Mouse (Mus musculus): ENCODE measurements at regions not wholly inside any gene's neighbourhood (a gene's known extent, or its start where the extent isn't known, plus 50 kb on each side); places are given as distances from the start of the nearest gene placed in this dataset.

DNA sequence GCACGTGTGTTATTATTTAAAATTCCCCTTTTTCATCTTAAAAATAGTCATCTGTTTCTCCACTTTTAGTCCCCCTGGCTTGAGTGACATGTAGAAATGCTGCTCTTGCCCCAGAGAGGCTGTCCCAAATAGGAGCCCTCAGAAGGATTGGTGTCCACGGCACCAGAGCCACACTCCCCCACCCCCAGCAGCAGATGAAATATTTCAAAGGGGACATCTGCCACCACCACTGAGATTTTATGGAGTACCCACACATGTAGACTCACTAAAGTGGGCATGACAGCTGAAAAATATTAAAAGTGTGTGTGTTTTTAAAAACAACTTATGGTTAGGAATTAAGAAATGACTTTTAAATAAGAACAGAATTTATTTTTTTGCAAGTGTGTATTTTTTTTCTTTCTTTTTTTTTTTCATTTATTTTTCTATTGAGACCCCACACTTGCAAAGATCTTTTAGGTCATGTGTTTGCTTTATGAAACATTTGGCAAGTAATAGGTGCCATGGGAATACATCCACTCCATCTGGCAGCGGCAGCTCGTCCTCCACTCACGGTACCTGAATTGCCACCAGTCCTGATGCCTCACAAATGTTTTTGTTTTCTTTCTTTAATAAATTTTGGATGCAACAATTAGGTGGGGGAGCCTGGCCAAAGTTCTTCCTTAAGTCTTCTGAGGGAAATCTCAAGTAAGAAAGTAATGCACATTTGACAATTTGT is 533.2 kb upstream of the Zeb2 start:
- Histone ChIP-seq H3K9me3 (ENCODE audit: control insufficient read depth, low read length) (no peaks in the 10 kb centered on the region), H3K4me1 (ENCODE audit: control insufficient read depth, insufficient read depth, low read depth, low read length) (no peaks in the 10 kb centered on the region), H3K9ac (ENCODE audit: low read depth, low read length) (no peak overlapping the region), H3K4me3 (ENCODE audit: low read length) (no peak overlapping the region), H3K36me3 (ENCODE audit: control insufficient read depth, insufficient read depth, low read length) (no peaks in the 10 kb centered on the region), H3K27ac (ENCODE audit: low read depth, low read length) (no peak overlapping the region), H3K27me3 (replicated peaks; ENCODE audit: control insufficient read depth, insufficient read depth, low read length) (no peaks in the 10 kb centered on the region), H3K4me2 (ENCODE audit: low read length) (no peak overlapping the region)
- ATAC-seq = no peak
- WGBS = 58% methylated on average over 5 of the region's 5 CpGs

DNA sequence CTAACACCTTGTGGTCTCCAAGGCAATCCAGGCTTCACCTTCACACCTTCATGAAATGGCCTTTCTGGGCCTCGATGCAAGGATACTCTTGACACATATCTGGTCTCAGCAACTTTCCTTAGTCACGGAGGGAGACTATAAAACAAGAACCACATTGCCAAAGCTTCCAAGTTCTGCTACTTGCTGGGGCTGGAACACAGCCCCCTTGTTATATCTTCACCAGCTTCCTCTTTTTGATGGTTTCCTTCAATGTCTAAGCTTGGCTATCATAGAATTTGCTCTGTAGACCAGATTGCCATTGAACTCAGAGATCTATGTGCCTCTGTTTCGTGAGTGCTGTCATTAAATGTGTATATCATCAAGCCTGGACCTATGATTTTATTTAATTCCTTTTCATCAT is 530.7 kb upstream of the Zeb2 start:
- ATAC-seq = no peak
- no peaks in the 10 kb centered on the region for H3K36me3 ChIP-seq (ENCODE audit: control insufficient read depth, insufficient read depth, low read length)
- no peak overlapping the region for H3K9ac ChIP-seq (ENCODE audit: low read depth, low read length)
- 89% methylated on average over 3 of the region's 3 CpGs for WGBS
- H3K4me1 ChIP-seq (ENCODE audit: control insufficient read depth, insufficient read depth, low read depth, low read length) = no peaks in the 10 kb centered on the region
- no peaks in the 10 kb centered on the region for H3K9me3 ChIP-seq (ENCODE audit: control insufficient read depth, low read length)
- no peak overlapping the region for H3K27ac ChIP-seq (ENCODE audit: low read depth, low read length)
- no peaks in the 10 kb centered on the region for H3K27me3 ChIP-seq (replicated peaks; ENCODE audit: control insufficient read depth, insufficient read depth, low read length)
- no peak overlapping the region for H3K4me2 ChIP-seq (ENCODE audit: low read length)
- no peak overlapping the region for H3K4me3 ChIP-seq (ENCODE audit: low read length)

DNA sequence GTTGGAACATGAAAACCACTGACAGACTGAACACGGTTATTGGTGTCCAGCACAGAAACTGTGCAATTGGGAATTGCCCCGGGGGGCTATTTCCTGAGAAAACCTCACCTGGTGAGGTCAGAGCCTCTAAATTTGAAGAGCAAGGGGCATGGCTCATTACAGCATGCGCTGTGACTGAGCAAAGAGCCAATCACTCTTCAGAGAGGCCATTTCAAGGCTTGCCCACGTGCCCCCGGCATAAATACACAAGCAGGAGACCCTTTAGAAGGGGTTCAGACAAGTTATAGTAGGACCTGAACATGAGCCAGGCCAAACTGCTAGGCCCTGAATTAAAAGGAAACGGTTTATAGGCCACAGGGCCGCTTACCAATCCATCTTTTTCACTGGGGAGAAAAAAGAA is 512.9 kb upstream of the Zeb2 start:
- Histone ChIP-seq H3K9me3 (ENCODE audit: control insufficient read depth, low read length) (no peaks in the 10 kb centered on the region), H3K36me3 (ENCODE audit: control insufficient read depth, insufficient read depth, low read length) (no peaks in the 10 kb centered on the region), H3K9ac (ENCODE audit: low read depth, low read length) (no peak overlapping the region), H3K4me2 (ENCODE audit: low read length) (no peak overlapping the region), H3K27ac (ENCODE audit: low read depth, low read length) (no peak overlapping the region), H3K27me3 (replicated peaks; ENCODE audit: control insufficient read depth, insufficient read depth, low read length) (no peaks in the 10 kb centered on the region), H3K4me3 (ENCODE audit: low read length) (no peak overlapping the region), H3K4me1 (ENCODE audit: control insufficient read depth, insufficient read depth, low read depth, low read length) (no peaks in the 10 kb centered on the region)
- ATAC-seq = no peak
- 57% methylated on average over 7 of the region's 7 CpGs for WGBS

DNA sequence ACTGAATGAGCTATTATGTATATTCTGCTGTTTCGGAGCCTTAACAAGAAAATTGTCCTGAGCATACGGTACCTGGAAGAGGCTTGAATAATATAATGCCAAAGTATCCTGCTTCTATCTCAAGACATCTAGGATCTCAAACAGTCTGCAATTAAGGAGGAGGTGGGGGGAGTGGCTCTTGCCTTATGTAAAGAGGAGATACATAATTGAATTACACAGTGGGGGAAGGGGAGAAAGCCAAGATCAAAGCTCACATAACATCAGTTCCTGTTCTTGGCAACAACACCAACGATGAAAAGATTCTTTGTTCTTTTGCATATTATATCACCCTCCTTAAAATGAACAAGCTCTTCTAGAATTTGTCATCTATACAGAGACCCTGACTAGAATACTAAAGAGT is 512.4 kb upstream of the Zeb2 start:
- WGBS = 67% methylated on average over 3 of the region's 3 CpGs
- Histone ChIP-seq H3K36me3 (ENCODE audit: control insufficient read depth, insufficient read depth, low read length) (no peaks in the 10 kb centered on the region), H3K9me3 (ENCODE audit: control insufficient read depth, low read length) (no peaks in the 10 kb centered on the region), H3K4me1 (ENCODE audit: control insufficient read depth, insufficient read depth, low read depth, low read length) (no peaks in the 10 kb centered on the region), H3K27me3 (replicated peaks; ENCODE audit: control insufficient read depth, insufficient read depth, low read length) (no peaks in the 10 kb centered on the region), H3K9ac (ENCODE audit: low read depth, low read length) (no peak overlapping the region), H3K4me2 (ENCODE audit: low read length) (no peak overlapping the region), H3K4me3 (ENCODE audit: low read length) (no peak overlapping the region), H3K27ac (ENCODE audit: low read depth, low read length) (no peak overlapping the region)
- ATAC-seq = no peak

DNA sequence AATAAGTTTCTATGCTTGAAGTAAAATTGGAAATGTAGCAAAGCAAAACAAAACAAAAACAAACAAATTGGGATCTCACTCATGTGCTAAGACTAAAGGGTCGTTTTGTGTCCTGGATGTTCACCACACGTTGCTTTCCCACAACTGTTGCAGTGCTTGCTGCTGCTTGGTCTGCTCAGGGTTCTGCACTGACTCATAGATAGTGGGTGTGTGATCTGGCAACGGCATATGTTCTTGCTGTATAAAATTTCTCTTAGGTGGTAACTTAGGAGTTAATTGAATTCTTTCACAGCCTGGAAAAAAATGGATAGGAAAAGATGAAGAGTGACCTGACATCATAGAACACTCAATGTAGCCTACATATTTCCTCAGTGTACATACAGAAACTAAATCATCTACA is 505.9 kb upstream of the Zeb2 start:
- H3K4me1 ChIP-seq (ENCODE audit: control insufficient read depth, insufficient read depth, low read depth, low read length) = no peaks in the 10 kb centered on the region
- no peaks in the 10 kb centered on the region for H3K36me3 ChIP-seq (ENCODE audit: control insufficient read depth, insufficient read depth, low read length)
- H3K27me3 ChIP-seq (replicated peaks; ENCODE audit: control insufficient read depth, insufficient read depth, low read length) = no peaks in the 10 kb centered on the region
- H3K4me2 ChIP-seq (ENCODE audit: low read length) = no peak overlapping the region
- no peak overlapping the region for H3K27ac ChIP-seq (ENCODE audit: low read depth, low read length)
- ATAC-seq = no peak
- no peaks in the 10 kb centered on the region for H3K9me3 ChIP-seq (ENCODE audit: control insufficient read depth, low read length)
- H3K9ac ChIP-seq (ENCODE audit: low read depth, low read length) = no peak overlapping the region
- WGBS = 83% methylated on average over 3 of the region's 3 CpGs
- H3K4me3 ChIP-seq (ENCODE audit: low read length) = no peak overlapping the region

DNA sequence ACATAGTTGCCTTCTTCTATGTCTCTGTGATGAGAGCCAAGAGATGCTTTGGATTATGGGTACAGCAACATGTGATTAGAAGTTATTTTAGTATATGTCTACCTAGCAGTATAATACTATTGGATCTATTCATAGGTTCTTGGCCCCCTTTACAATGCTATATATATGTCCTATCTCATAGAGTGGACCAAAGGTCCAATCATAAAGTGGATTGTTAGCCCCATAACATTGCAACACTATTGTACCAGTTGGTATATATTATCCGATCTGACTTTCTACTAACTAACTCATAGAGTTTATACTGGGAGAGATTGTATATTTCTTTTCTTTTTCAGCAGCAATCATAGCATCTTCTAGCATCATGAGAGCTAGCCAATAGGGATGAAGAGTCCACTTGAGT is 491.7 kb upstream of the Zeb2 start:
- Histone ChIP-seq H3K4me3 (ENCODE audit: low read length) (no peak overlapping the region), H3K9ac (ENCODE audit: low read depth, low read length) (no peak overlapping the region), H3K4me1 (ENCODE audit: control insufficient read depth, insufficient read depth, low read depth, low read length) (no peaks in the 10 kb centered on the region), H3K27ac (ENCODE audit: low read depth, low read length) (no peak overlapping the region), H3K27me3 (replicated peaks; ENCODE audit: control insufficient read depth, insufficient read depth, low read length) (no peaks in the 10 kb centered on the region), H3K4me2 (ENCODE audit: low read length) (no peak overlapping the region), H3K9me3 (ENCODE audit: control insufficient read depth, low read length) (no peaks in the 10 kb centered on the region), H3K36me3 (ENCODE audit: control insufficient read depth, insufficient read depth, low read length) (no peaks in the 10 kb centered on the region)
- 95% methylated on average over 1 of the region's 1 CpGs for WGBS
- ATAC-seq = no peak

DNA sequence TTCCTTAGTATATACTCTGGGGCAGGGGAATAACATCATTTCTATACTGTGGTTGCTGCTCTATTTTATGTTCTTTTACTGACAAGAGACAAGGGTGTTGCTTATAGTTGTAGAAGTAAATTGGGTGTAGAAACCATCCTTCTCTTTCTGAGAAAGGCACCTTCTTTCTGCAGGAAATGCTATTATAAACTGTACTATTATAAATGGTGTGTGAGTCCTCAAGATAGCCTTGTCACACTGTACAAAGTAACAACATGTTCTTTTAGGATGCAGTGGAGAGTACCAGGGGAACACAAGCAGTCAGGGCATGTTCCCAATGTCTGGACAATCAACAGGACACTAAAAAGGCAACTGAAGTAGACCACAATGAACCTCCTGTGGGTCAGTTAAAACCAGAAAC is 490.2 kb upstream of the Zeb2 start:
- Histone ChIP-seq H3K36me3 (ENCODE audit: control insufficient read depth, insufficient read depth, low read length) (no peaks in the 10 kb centered on the region), H3K9ac (ENCODE audit: low read depth, low read length) (no peak overlapping the region), H3K9me3 (ENCODE audit: control insufficient read depth, low read length) (no peaks in the 10 kb centered on the region), H3K4me1 (ENCODE audit: control insufficient read depth, insufficient read depth, low read depth, low read length) (no peaks in the 10 kb centered on the region), H3K27ac (ENCODE audit: low read depth, low read length) (no peak overlapping the region), H3K4me2 (ENCODE audit: low read length) (no peak overlapping the region), H3K4me3 (ENCODE audit: low read length) (no peak overlapping the region), H3K27me3 (replicated peaks; ENCODE audit: control insufficient read depth, insufficient read depth, low read length) (no peaks in the 10 kb centered on the region)
- no peak for ATAC-seq

DNA sequence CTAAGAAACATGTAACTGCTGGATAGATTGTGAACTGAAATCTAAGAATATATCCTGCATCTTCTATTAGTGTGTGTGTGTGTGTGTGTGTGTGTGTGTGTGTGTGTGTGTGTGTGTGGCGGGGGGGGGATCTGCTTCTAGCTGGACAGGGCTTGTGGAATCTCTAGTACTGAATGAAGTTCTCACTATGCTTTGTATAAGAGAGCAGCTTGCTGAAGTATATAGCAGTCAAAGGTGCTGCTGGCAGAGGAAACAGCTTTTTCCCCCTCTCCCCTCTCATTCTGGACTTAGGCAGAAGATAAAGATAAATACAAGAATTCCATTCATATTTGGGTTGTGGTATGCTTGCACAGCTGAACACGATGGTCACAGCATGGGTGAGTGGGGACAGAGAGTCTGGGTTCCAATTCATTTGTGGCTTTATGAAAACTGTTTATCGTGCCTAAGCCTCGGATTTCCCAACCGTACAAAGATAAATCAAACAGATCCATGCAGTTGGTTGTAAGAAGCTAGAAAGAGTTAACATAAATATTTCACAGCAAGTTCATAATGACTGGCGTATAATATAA is 484.2 kb upstream of the Zeb2 start:
- Histone ChIP-seq H3K27ac (ENCODE audit: low read depth, low read length) (no peak overlapping the region), H3K9ac (ENCODE audit: low read depth, low read length) (no peak overlapping the region), H3K4me2 (ENCODE audit: low read length) (no peak overlapping the region), H3K27me3 (replicated peaks; ENCODE audit: control insufficient read depth, insufficient read depth, low read length) (no peaks in the 10 kb centered on the region), H3K9me3 (ENCODE audit: control insufficient read depth, low read length) (no peaks in the 10 kb centered on the region), H3K4me3 (ENCODE audit: low read length) (no peak overlapping the region), H3K4me1 (ENCODE audit: control insufficient read depth, insufficient read depth, low read depth, low read length) (no peaks in the 10 kb centered on the region), H3K36me3 (ENCODE audit: control insufficient read depth, insufficient read depth, low read length) (no peaks in the 10 kb centered on the region)
- no peak for ATAC-seq
- 81% methylated on average over 6 of the region's 6 CpGs for WGBS

DNA sequence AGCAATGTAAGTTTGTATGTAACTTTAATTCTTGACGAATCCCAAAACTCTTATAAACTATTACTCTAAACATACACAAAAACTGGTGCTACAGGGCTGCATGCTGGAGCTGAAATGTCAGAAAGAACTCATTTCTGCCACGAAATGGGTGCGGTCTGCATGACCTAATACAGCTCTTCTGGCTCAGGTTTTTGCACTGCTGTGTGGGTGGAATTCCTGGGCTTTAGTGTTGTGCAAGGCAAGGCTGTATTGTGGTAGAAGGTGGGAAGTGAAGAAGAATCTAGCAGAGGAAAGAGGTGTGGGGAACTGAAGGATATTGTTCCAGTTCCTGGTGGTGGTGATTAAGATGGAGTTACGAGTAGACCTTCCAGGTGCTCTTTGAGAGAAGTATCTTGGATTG is 476.6 kb upstream of the Zeb2 start:
- Histone ChIP-seq H3K36me3 (ENCODE audit: control insufficient read depth, insufficient read depth, low read length) (no peaks in the 10 kb centered on the region), H3K9me3 (ENCODE audit: control insufficient read depth, low read length) (no peaks in the 10 kb centered on the region), H3K27ac (ENCODE audit: low read depth, low read length) (no peak overlapping the region), H3K9ac (ENCODE audit: low read depth, low read length) (no peak overlapping the region), H3K4me1 (ENCODE audit: control insufficient read depth, insufficient read depth, low read depth, low read length) (no peaks in the 10 kb centered on the region), H3K4me2 (ENCODE audit: low read length) (no peak overlapping the region), H3K4me3 (ENCODE audit: low read length) (no peak overlapping the region), H3K27me3 (replicated peaks; ENCODE audit: control insufficient read depth, insufficient read depth, low read length) (no peaks in the 10 kb centered on the region)
- ATAC-seq = no peak
- WGBS = 85% methylated on average over 4 of the region's 4 CpGs

DNA sequence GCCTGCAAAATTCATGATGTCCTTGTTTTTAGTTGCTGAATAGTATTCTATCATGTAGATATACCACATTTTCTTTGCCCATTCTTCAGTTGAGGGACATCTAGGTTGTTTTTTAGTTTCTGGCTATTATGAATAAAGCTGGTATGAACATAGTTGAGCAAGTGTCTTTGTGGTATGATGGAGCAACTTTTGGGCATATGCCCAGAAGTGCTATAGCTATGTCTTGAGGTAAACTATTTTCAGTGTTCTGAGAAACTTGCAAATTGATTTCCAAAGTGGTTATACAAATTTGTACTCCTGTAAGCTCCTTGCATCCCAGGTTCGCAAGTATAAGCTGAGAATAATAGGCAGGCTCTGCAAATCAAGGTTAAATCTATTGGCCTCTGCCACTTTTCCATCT is 473.8 kb upstream of the Zeb2 start:
- Histone ChIP-seq H3K27me3 (replicated peaks; ENCODE audit: control insufficient read depth, insufficient read depth, low read length) (no peaks in the 10 kb centered on the region), H3K9me3 (ENCODE audit: control insufficient read depth, low read length) (no peaks in the 10 kb centered on the region), H3K27ac (ENCODE audit: low read depth, low read length) (no peak overlapping the region), H3K36me3 (ENCODE audit: control insufficient read depth, insufficient read depth, low read length) (no peaks in the 10 kb centered on the region), H3K4me3 (ENCODE audit: low read length) (no peak overlapping the region), H3K4me2 (ENCODE audit: low read length) (no peak overlapping the region), H3K4me1 (ENCODE audit: control insufficient read depth, insufficient read depth, low read depth, low read length) (no peaks in the 10 kb centered on the region), H3K9ac (ENCODE audit: low read depth, low read length) (no peak overlapping the region)
- WGBS = 69% methylated on average over 1 of the region's 1 CpGs
- no peak for ATAC-seq
